11 mouse cellular contexts compared by ENCODE assay signal in the genomic region with DNA sequence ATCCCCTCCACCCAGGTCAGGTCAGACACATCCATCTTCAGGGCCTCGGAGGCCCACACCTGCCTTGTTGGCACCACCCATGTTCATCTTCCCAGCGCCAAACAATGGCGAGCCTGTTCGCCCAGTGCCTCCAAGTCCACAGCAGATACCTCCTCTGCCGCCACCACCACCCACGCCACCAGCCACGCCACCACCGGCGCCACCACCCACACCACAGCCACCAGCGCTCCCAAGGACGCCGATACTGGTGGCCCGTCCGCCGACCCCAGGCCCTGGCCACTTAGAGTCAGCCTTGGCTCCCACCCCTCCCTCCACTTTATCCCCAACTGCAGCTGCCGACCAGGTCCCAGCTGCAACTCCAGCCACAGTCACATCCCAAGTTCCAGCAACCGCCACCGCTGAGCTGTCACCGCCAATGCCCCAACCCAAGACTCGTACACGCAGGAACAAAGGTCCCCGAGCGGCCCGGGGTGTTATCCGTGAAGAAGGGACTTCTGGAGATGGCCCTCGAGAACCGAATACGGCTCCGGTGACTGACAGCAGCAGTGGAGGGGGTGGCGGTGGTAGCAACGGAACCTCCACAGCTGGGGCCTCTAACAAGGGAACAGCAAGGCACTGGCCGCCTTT. TPM values are rescaled to one million over a fixed set of nuclear protein-coding genes. Genes with fewer than 3 reads are reported as not detected.
A peak's percentile ranks its signal among the peaks of the same experiment; 100 is the strongest.
DNase-seq lines count a peak whose midpoint lies in the region; ATAC-seq and TF ChIP-seq lines count a peak whose summit lies in the region.
"Had no signal": no experiment of that assay in that cellular context is flagged by ENCODE, and none has a peak within 500 bp of the region (broad histone marks: within the 10 kb centered on the region; RNA-seq: fewer than 3 reads in every experiment).

No protein-coding gene starts in this region.

- no peak for ATAC-seq in kidney, embryonic 15.5 days (replicated peaks; ENCODE audit: low FRiP score)
- no peak for ATAC-seq in limb, embryonic 12.5 days (ENCODE audit: insufficient number of reproducible peaks, insufficient read depth, low FRiP score, low TSS enrichment, low read depth)
- ATAC-seq: Patski had no signal

- peak overlapping the region; percentile 76; the same call in 1 of the 2 replicates for H3K4me3 ChIP-seq in kidney, embryonic 15.5 days (replicated peaks)
- peak overlapping the region; percentile 88 for H3K4me3 ChIP-seq in E14TG2a.4 (replicated peaks; ENCODE audit: low read length)
- H3K4me3 ChIP-seq in limb, embryonic 12.5 days (replicated peaks), result 0 out of 2 replicates have a peak overlapping the region, but pooled peaks have one; percentile 7

- peaks cover 51% of the 10 kb centered on the region for H3K4me1 ChIP-seq in kidney, embryonic 15.5 days
- peaks cover 55% of the 10 kb centered on the region for H3K4me1 ChIP-seq in E14TG2a.4 (replicated peaks; ENCODE audit: low read depth, low read length)
- H3K4me1 ChIP-seq in limb, embryonic 12.5 days (replicated peaks), result peaks cover 36% of the 10 kb centered on the region

- no peaks in the 10 kb centered on the region for H3K9me3 ChIP-seq in kidney, embryonic 15.5 days (replicated peaks)
- H3K9me3 ChIP-seq in E14TG2a.4 (ENCODE audit: low read length), result no peaks in the 10 kb centered on the region
- no peaks in the 10 kb centered on the region for H3K9me3 ChIP-seq in limb, embryonic 12.5 days

- 49% methylated on average over 32 of the region's 32 CpGs for WGBS in kidney, embryonic 15.5 days
- 33% methylated on average over 32 of the region's 32 CpGs for WGBS in limb, embryonic 12.5 days

- no peak for TF ChIP-seq CTCF in E14TG2a.4 (conservative IDR thresholded peaks at IDR 0.05; ENCODE audit: low read length)

- H3K27ac ChIP-seq in kidney, embryonic 15.5 days, result no peak overlapping the region
- H3K27ac ChIP-seq in limb, embryonic 12.5 days, result no peak overlapping the region

- peaks cover 43% of the 10 kb centered on the region for H3K27me3 ChIP-seq in kidney, embryonic 15.5 days
- H3K27me3 ChIP-seq in E14TG2a.4 (ENCODE audit: insufficient read depth, low read length), result peaks cover 32% of the 10 kb centered on the region
- peaks cover 64% of the 10 kb centered on the region for H3K27me3 ChIP-seq in limb, embryonic 12.5 days
- H3K27me3 ChIP-seq: Patski had no signal

- peaks cover 48% of the 10 kb centered on the region for H3K36me3 ChIP-seq in kidney, embryonic 15.5 days
- H3K36me3 ChIP-seq in E14TG2a.4 (ENCODE audit: insufficient read depth, low read length), result peaks cover 49% of the 10 kb centered on the region
- peaks cover 48% of the 10 kb centered on the region for H3K36me3 ChIP-seq in limb, embryonic 12.5 days

- H3K4me2 ChIP-seq in kidney, embryonic 15.5 days, result peak overlapping the region; percentile 92; the same call in 1 of the 2 replicates
- no peak overlapping the region for H3K4me2 ChIP-seq in limb, embryonic 12.5 days

- 0 out of 2 replicates have a peak overlapping the region, but pooled peaks have one; percentile 49 for H3K9ac ChIP-seq in kidney, embryonic 15.5 days
- H3K9ac ChIP-seq in limb, embryonic 12.5 days (replicated peaks), result no peak overlapping the region

- DNase-seq in cerebellum, adult 9-11 months, result peak; percentile 26
- no peak for DNase-seq in cerebellum, adult 11 months
- no peak for DNase-seq in kidney, adult 11 months
- no peak for DNase-seq in right cerebral cortex, adult 2 months (ENCODE audit: low spot score in 2 of 2)
- no peak for DNase-seq in lung, postnatal 14 days
- DNase-seq: cerebellum, postnatal 14 days; thymus, postnatal 25 days had no signal

RNA-seq across cellular contexts. Expression of a gene that starts 2.3 kb away (rescaled TPM):
- polyA plus RNA-seq in kidney, embryonic 15.5 days (2015; fragmentation: Nextera tagmentation; extraction: Ambion mirVana), result 3.4 and 4.0 TPM in 2 replicates
- polyA plus RNA-seq in limb, embryonic 12.5 days (2016; fragmentation: Nextera tagmentation; extraction: Ambion mirVana), result 5.0 and 6.6 TPM in 2 replicates

RNA-seq across cellular contexts. Expression of a gene that starts 2.5 kb away (rescaled TPM):
- 0.72 and 1.00 TPM in 2 replicates for polyA plus RNA-seq in kidney, embryonic 15.5 days (2015; fragmentation: Nextera tagmentation; extraction: Ambion mirVana)
- polyA plus RNA-seq in limb, embryonic 12.5 days (2016; fragmentation: Nextera tagmentation; extraction: Ambion mirVana), result 0.60 and 1.1 TPM in 2 replicates

RNA-seq across cellular contexts. Expression of a gene that starts 8.0 kb away (rescaled TPM):
- polyA plus RNA-seq in kidney, embryonic 15.5 days (2015; fragmentation: Nextera tagmentation; extraction: Ambion mirVana), result 263 and 266 TPM in 2 replicates
- polyA plus RNA-seq in limb, embryonic 12.5 days (2016; fragmentation: Nextera tagmentation; extraction: Ambion mirVana), result 292 and 305 TPM in 2 replicates

RNA-seq across cellular contexts. Expression of a gene that starts 16.5 kb away (rescaled TPM):
- polyA plus RNA-seq in kidney, embryonic 15.5 days (2015; fragmentation: Nextera tagmentation; extraction: Ambion mirVana), result 19.4 and 21.4 TPM in 2 replicates
- 14.2 and 16.4 TPM in 2 replicates for polyA plus RNA-seq in limb, embryonic 12.5 days (2016; fragmentation: Nextera tagmentation; extraction: Ambion mirVana)

RNA-seq across cellular contexts. Expression of a gene that starts 37.9 kb away (rescaled TPM):
- 0.48 and 1.2 TPM in 2 replicates for polyA plus RNA-seq in kidney, embryonic 15.5 days (2015; fragmentation: Nextera tagmentation; extraction: Ambion mirVana)
- 0.93 and 1.3 TPM in 2 replicates for polyA plus RNA-seq in limb, embryonic 12.5 days (2016; fragmentation: Nextera tagmentation; extraction: Ambion mirVana)

Comparison
In these comparisons a context has a peak if more than half of its experiments do, and no peak if none do; other contexts are left out.
1. H3K4me3 ChIP-seq: peak in every context shown above with its lines; median percentile 88 in E14TG2a.4; 76 in kidney, embryonic 15.5 days; 7 in limb, embryonic 12.5 days.